Mouse (Mus musculus): Measurements from ENCODE around the gene Ppp6r1. TPM values are rescaled to one million over a fixed set of nuclear protein-coding genes. Genes with fewer than 3 reads are reported as not detected.
A peak's percentile ranks its signal among the peaks of the same experiment; 100 is the strongest.

Ppp6r1 gene
- total and polyA plus RNA-seq, 2 experiments from 2014 or later: 8.3 to 99.1 TPM

- under 1% methylated on average over 32 of the region's 32 CpGs for WGBS
- H3K4me3 ChIP-seq (ENCODE audit: low read depth, low read length): peak within 1 kb of the TSS; percentile 70
These were observed 26.0 kb upstream of the Ppp6r1 start, which contains the start of gene Hspbp1 for GRCm38 (mm10) chr7:4684632-4685417. Gene Hspbp1 (minus strand): TSS chr7:4685068.

GRCm38 (mm10) chr7:4684203-4684602 is 25.4 kb upstream of the Ppp6r1 start:
- DNase-seq: no peak
- Histone ChIP-seq H3K27ac (ENCODE audit: low read depth, low read length) (peak overlapping the region; percentile 77), H3K4me2 (ENCODE audit: low read depth) (peak overlapping the region; percentile 87), H3K4me3 (ENCODE audit: low read depth, low read length) (peak overlapping the region; percentile 70), H3K9ac (peak overlapping the region; percentile 64), H3K36me3 (ENCODE audit: insufficient read depth) (peaks cover 26% of the 10 kb centered on the region), H3K9me3 (ENCODE audit: low read length) (no peaks in the 10 kb centered on the region), H3K4me1 (ENCODE audit: insufficient read depth) (0 out of 2 replicates have a peak, but pooled peaks cover 6% of the 10 kb centered on the region), H3K27me3 (ENCODE audit: insufficient read depth, low read length) (no peaks in the 10 kb centered on the region)
- TF ChIP-seq CTCF (IDR thresholded peaks at IDR 0.05; ENCODE audit: low read depth): peak; percentile 35
- ATAC-seq: no peak; the same call in 1 of the 2 replicates
- WGBS: 1% methylated on average over 13 of the region's 13 CpGs

More at GRCm38 (mm10) chr7:4684632-4685417, 26.0 kb upstream of the Ppp6r1 start, which contains the start of gene Hspbp1:
- no peaks in the 10 kb centered on the region for H3K9me3 ChIP-seq (ENCODE audit: low read length)
- peak; percentile 99 for ATAC-seq
- H3K9ac ChIP-seq: peak within 1 kb of the TSS; percentile 64
- peak within 1 kb of the TSS; percentile 87 for H3K4me2 ChIP-seq (ENCODE audit: low read depth)
- peak within 1 kb of the TSS; percentile 77 for H3K27ac ChIP-seq (ENCODE audit: low read depth, low read length)
- H3K27me3 ChIP-seq (ENCODE audit: insufficient read depth, low read length): no peaks in the 10 kb centered on the region
- peak; percentile 94 for DNase-seq
- H3K4me1 ChIP-seq (ENCODE audit: insufficient read depth): 0 out of 2 replicates have a peak, but pooled peaks cover 6% of the 10 kb centered on the region
- peaks cover 24% of the 10 kb centered on the region for H3K36me3 ChIP-seq (ENCODE audit: insufficient read depth)
- TF ChIP-seq CTCF (IDR thresholded peaks at IDR 0.05; ENCODE audit: low read depth): no peak

DNA sequence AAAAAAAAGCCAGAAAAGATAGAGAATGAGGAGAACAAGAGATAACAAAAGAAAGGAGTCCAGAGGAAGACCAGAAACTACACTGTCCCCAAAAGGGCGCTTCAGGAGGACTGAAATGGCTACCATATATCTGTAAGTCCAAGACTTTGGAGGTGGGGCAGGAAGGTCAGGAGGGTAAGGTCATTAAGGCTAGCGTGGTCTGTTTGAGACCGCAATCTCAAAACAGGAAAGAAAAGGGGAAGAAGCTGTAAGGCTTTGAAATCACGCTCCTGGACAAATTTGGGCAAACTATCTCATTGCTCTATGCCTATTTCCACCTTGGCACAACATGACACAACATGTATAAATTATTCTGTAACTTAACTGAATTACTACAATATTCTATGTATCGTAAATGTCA is 24.5 kb upstream of the Ppp6r1 start:
- Histone ChIP-seq H3K27me3 (ENCODE audit: insufficient read depth, low read length) (no peaks in the 10 kb centered on the region), H3K4me3 (ENCODE audit: low read depth, low read length) (no peak overlapping the region), H3K27ac (ENCODE audit: low read depth, low read length) (no peak overlapping the region), H3K9me3 (ENCODE audit: low read length) (no peaks in the 10 kb centered on the region), H3K9ac (no peak overlapping the region), H3K4me1 (ENCODE audit: insufficient read depth) (0 out of 2 replicates have a peak, but pooled peaks cover 6% of the 10 kb centered on the region), H3K4me2 (ENCODE audit: low read depth) (no peak overlapping the region), H3K36me3 (ENCODE audit: insufficient read depth) (peaks cover 29% of the 10 kb centered on the region)
- 86% methylated on average over 5 of the region's 5 CpGs for WGBS
- no peak for TF ChIP-seq CTCF (IDR thresholded peaks at IDR 0.05; ENCODE audit: low read depth)
- ATAC-seq: no peak
- no peak for DNase-seq

GRCm38 (mm10) chr7:4675200-4675599 is 16.4 kb upstream of the Ppp6r1 start:
- ATAC-seq (no peak), DNase-seq (no peak)
- 88% methylated on average over 7 of the region's 7 CpGs for WGBS
- Histone ChIP-seq H3K27me3 (ENCODE audit: insufficient read depth, low read length) (no peaks in the 10 kb centered on the region), H3K9ac (no peak overlapping the region), H3K9me3 (ENCODE audit: low read length) (no peaks in the 10 kb centered on the region), H3K27ac (ENCODE audit: low read depth, low read length) (no peak overlapping the region), H3K4me2 (ENCODE audit: low read depth) (no peak overlapping the region), H3K36me3 (ENCODE audit: insufficient read depth) (peaks cover 55% of the 10 kb centered on the region), H3K4me1 (ENCODE audit: insufficient read depth) (no peaks in the 10 kb centered on the region), H3K4me3 (ENCODE audit: low read depth, low read length) (no peak overlapping the region)
- no peak for TF ChIP-seq CTCF (IDR thresholded peaks at IDR 0.05; ENCODE audit: low read depth)

DNA sequence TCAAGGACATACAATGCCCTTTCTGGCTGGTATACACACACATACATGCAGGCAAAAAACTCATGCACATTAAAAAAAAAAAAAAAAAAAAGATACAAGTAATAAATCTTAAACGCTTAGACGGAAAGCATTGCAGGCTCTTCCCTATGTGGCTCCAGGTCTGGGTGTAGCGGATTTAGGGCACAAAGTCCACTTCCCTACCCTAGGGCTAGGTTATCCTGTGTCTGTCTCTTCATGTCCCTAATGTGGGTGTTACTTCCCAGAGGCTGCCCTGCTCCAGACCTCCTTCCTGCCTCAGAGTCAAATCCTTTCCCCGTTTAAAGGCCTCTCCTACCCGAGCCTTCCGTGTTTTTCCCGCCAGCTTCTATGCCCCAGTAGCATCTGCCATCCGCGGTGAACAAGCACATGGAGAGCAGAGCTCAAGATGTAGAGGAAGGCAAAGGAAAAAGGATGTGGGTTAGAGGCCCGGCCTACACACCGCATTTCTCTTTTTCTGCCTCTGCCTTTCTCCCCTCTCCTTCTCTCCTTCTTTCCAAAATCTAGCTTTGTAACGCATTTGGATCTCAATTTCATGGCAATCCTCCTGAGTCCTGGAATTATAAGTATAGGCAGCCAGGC is 15.4 kb upstream of the Ppp6r1 start:
- no peak for DNase-seq
- WGBS: 93% methylated on average over 12 of the region's 12 CpGs
- peaks cover 54% of the 10 kb centered on the region for H3K36me3 ChIP-seq (ENCODE audit: insufficient read depth)
- no peak for ATAC-seq
- no peak for TF ChIP-seq CTCF (IDR thresholded peaks at IDR 0.05; ENCODE audit: low read depth)
- H3K27ac ChIP-seq (ENCODE audit: low read depth, low read length): no peak overlapping the region
- H3K27me3 ChIP-seq (ENCODE audit: insufficient read depth, low read length): no peaks in the 10 kb centered on the region
- H3K4me2 ChIP-seq (ENCODE audit: low read depth): no peak overlapping the region
- no peaks in the 10 kb centered on the region for H3K4me1 ChIP-seq (ENCODE audit: insufficient read depth)
- H3K9ac ChIP-seq: no peak overlapping the region
- no peaks in the 10 kb centered on the region for H3K9me3 ChIP-seq (ENCODE audit: low read length)
- H3K4me3 ChIP-seq (ENCODE audit: low read depth, low read length): no peak overlapping the region

- Histone ChIP-seq H3K27me3 (ENCODE audit: insufficient read depth, low read length) (no peaks in the 10 kb centered on the region), H3K27ac (ENCODE audit: low read depth, low read length) (no peak overlapping the region), H3K4me1 (ENCODE audit: insufficient read depth) (no peaks in the 10 kb centered on the region), H3K4me2 (ENCODE audit: low read depth) (no peak overlapping the region), H3K36me3 (ENCODE audit: insufficient read depth) (peaks cover 54% of the 10 kb centered on the region), H3K9ac (no peak overlapping the region), H3K4me3 (ENCODE audit: low read depth, low read length) (no peak overlapping the region), H3K9me3 (ENCODE audit: low read length) (no peaks in the 10 kb centered on the region)
- WGBS: 76% methylated on average over 4 of the region's 4 CpGs
- TF ChIP-seq CTCF (IDR thresholded peaks at IDR 0.05; ENCODE audit: low read depth): no peak
- DNase-seq (no peak), ATAC-seq (no peak)
These were observed 13.1 kb upstream of the Ppp6r1 start for GRCm38 (mm10) chr7:4671956-4672355.
